Mouse (Mus musculus): ENCODE data around the gene Gm9507.

DNA sequence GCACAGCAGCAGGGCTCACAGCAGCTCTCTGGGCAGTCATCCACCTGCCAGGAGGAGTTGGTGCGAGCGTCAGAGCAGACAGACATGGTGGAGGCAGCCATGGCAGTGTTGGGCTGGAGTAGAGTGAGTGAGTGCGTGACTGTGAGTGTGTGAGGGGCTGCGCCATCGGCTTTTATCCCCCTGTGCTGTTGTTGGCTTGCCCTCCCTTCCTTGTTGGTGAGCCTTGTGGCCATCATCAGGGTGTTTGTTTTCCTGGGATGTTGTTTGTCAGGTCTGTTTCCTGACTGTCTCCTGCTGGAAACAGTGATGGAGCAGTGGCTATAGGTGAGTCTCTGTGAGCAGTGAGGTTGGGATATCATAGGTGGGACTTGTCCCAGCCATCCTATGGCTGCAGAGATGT lies at the start of gene Gm9507:
- TF ChIP-seq CTCF (IDR thresholded peaks at IDR 0.05; ENCODE audit: insufficient read depth, low read depth, low read length) = no peak
- TF ChIP-seq POLR2A (IDR thresholded peaks at IDR 0.05; ENCODE audit: insufficient read depth, low read depth, low read length) = no peak
